Mouse (Mus musculus): ENCODE results near the gene Ccdc136. TPM values are rescaled to one million over a fixed set of nuclear protein-coding genes. Genes with fewer than 3 reads are reported as not detected.

Ccdc136 gene
- total RNA-seq, 2 experiments from 2014 or later: 11.8 to 12.2 TPM

GRCm38 (mm10) chr6:29391802-29392201, 4.3 kb upstream of the Ccdc136 start:
- DNase-seq (ENCODE audit: low spot score): no peak

GRCm38 (mm10) chr6:29394286-29394685, 1.8 kb upstream of the Ccdc136 start:
- DNase-seq (ENCODE audit: low spot score): no peak

GRCm38 (mm10) chr6:29396714-29397540, 818 bp downstream of the Ccdc136 start:
- no peak for DNase-seq (ENCODE audit: low spot score)

- no peak for DNase-seq (ENCODE audit: low spot score)
Measured at GRCm38 (mm10) chr6:29397575-29397974, 1.5 kb downstream of the Ccdc136 start.

- no peak for DNase-seq (ENCODE audit: low spot score)
Measured at GRCm38 (mm10) chr6:29399851-29400250, 3.7 kb downstream of the Ccdc136 start.

GRCm38 (mm10) chr6:29402693-29403342, 6.7 kb downstream of the Ccdc136 start:
- DNase-seq (ENCODE audit: low spot score): peak; percentile 49

- no peak for DNase-seq (ENCODE audit: low spot score)
Measured at GRCm38 (mm10) chr6:29406412-29406811, 10.3 kb downstream of the Ccdc136 start.

GRCm38 (mm10) chr6:29415446-29415845, 19.3 kb downstream of the Ccdc136 start:
- DNase-seq (ENCODE audit: low spot score): no peak

GRCm38 (mm10) chr6:29420596-29420995, 24.5 kb downstream of the Ccdc136 start:
- no peak for DNase-seq (ENCODE audit: low spot score)

GRCm38 (mm10) chr6:29425118-29425517, 29.0 kb downstream of the Ccdc136 start:
- no peak for DNase-seq (ENCODE audit: low spot score)

GRCm38 (mm10) chr6:29426331-29426730, 30.2 kb downstream of the Ccdc136 start:
- DNase-seq (ENCODE audit: low spot score): no peak

GRCm38 (mm10) chr6:29428171-29428570, 32.1 kb downstream of the Ccdc136 start:
- DNase-seq (ENCODE audit: low spot score): no peak

- peak; percentile 87 for DNase-seq (ENCODE audit: low spot score)
Measured at GRCm38 (mm10) chr6:29430681-29431420, 34.7 kb downstream of the Ccdc136 start.

GRCm38 (mm10) chr6:29431473-29431872, 35.4 kb downstream of the Ccdc136 start:
- peak; percentile 72 for DNase-seq (ENCODE audit: low spot score)

GRCm38 (mm10) chr6:29432156-29432555, 36.0 kb downstream of the Ccdc136 start:
- peak; percentile 51 for DNase-seq (ENCODE audit: low spot score)

- no peak for DNase-seq (ENCODE audit: low spot score)
Measured at GRCm38 (mm10) chr6:29432676-29433037, 36.5 kb downstream of the Ccdc136 start.

GRCm38 (mm10) chr6:29433038-29433803, 37.1 kb downstream of the Ccdc136 start, which contains the start of gene Flnc:
Gene Flnc (plus strand): TSS chr6:29433256.
- DNase-seq (ENCODE audit: low spot score): peak; percentile 63

GRCm38 (mm10) chr6:29433804-29434795, 38.0 kb downstream of the Ccdc136 start:
- DNase-seq (ENCODE audit: low spot score): peak; percentile 81

GRCm38 (mm10) chr6:29434911-29435691, 39.0 kb downstream of the Ccdc136 start:
- peak; percentile 56 for DNase-seq (ENCODE audit: low spot score)
